Mouse (Mus musculus) gastrocnemius, adult 8-10 months (tissue): ENCODE data around the gene Zbp1. TPM values are rescaled to one million over a fixed set of nuclear protein-coding genes. Genes with fewer than 3 reads are reported as not detected.

ENCODE experiments used
- DNase-seq, 2 experiments: peaks; one replicate each; pipeline ENCODE4 v3.0.0; 2022; ENCODE audit warnings: low spot score in 2 of 2
- total RNA-seq, 4 experiments: library from RNA; stranded (reverse); gene quantifications; 2 replicates each; pipeline ENCODE4 v1.2.4; 2022

Zbp1 gene
- total RNA-seq, 4 experiments from 2014 or later = 0.54 TPM; not detected in 3

- peak in 1 of 2 experiments; percentile 2 for DNase-seq
Observed at GRCm38 (mm10) chr2:173217763-173218258, 912 bp downstream of the Zbp1 start.

DNA sequence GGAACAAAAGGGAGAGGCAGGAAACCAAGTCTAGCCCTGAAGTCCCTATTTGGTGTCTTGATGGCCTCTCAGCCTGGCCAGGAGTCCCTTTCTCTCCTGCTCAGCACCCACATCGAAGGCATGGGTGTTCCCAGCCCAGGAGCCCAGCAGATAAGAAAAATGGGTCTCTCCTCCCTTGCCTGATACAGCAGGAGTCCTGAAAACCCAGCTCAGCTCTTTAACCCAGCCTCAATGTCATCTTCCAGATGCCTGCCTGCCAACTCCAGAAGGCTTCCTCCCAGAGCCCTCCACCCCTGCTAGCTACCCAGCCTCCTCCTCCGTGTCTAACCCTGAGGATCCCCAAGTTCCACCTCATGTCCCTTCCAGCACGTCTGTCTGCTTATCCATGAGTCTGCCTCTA is 1.5 kb downstream of the Zbp1 start:
- DNase-seq = no peak

- peak in 1 of 2 experiments; percentile 1 for DNase-seq
Observed at GRCm38 (mm10) chr2:173216840-173217239, 1.9 kb downstream of the Zbp1 start.

DNA sequence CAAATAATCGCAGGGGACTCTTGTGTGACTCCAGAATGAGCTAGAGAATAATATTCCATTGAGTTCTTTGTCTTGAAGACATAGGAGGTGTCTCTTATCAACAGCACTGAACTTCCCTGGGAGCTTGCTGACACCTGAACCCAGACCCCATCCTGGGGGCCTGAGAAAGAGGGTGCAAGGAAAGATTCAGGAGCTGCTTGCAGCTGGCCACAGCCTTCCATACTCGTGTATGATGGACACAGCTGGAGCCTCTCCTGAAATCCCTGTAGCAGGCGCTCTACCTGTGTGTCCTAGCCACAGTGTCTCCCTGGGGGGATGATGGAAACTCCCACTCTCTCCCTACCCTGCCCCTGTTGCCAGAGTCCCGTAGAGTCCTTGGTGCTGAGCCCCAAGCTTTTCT is 6.5 kb downstream of the Zbp1 start:
- DNase-seq = no peak

- DNase-seq = no peak
Observed at GRCm38 (mm10) chr2:173209091-173209815, 9.5 kb downstream of the Zbp1 start.

GRCm38 (mm10) chr2:173207051-173207450 is 11.7 kb downstream of the Zbp1 start:
- no peak for DNase-seq

GRCm38 (mm10) chr2:173205563-173206099 is 13.1 kb downstream of the Zbp1 start:
- no peak for DNase-seq

- DNase-seq = no peak
Observed at GRCm38 (mm10) chr2:173204671-173205070, 14.1 kb downstream of the Zbp1 start.

- DNase-seq = no peak
Observed at GRCm38 (mm10) chr2:173203726-173204125, 15.0 kb downstream of the Zbp1 start.

DNA sequence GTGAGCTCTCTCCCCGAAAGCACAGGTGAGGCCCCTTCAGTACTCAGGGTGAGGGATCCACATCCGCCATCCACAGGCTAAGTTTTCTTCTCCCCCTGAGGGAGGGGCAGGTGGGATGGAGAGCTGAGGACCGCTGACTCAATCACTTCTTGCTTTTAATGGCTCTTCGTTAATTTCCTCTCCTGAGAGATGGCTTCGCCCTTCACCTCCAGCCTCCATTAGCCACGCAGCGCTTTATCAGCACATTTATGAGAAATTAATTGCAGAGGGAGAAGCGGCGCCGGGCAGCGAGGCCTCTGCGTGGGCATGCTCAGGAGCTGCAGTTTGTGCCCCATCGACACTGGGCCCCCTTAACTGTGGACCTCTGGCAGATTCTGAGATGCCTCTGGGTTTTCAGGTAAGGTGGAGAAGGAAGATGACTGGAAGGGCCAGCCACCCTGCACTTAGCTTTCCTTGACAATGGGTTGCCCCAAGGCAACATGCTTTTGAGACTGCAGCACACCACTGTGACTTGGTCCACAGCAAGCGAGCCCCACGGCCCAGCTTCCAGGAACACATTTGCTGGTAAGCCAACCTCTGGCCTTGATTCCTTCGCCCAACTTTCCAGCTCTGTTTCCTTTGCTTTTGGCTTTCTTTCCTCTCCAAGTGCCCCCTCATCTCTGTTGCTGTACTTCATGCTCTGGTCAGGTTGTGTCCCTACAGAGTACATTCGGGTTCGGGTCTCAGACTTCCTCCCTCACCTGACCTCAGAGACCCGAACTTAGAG is 15.6 kb downstream of the Zbp1 start:
- no peak for DNase-seq

DNA sequence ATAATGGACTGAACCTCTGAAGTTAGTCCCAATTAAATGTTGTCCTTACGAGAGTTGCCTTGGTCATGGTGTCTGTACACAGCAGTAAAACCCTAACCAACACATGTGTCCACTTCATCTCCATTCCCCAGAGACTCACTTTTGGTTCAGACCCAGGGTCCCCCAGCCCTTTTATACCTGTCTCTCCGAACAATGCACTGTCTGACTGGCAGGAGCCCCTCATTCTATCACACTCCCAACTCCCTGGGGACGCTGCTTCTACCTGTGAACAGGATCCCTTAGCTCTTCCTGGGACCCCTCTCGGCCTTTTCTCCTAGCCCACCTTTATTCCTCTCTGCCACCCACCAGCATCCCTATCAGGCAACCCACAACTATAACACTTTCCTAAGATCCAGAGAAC is 23.9 kb downstream of the Zbp1 start:
- DNase-seq = no peak

DNA sequence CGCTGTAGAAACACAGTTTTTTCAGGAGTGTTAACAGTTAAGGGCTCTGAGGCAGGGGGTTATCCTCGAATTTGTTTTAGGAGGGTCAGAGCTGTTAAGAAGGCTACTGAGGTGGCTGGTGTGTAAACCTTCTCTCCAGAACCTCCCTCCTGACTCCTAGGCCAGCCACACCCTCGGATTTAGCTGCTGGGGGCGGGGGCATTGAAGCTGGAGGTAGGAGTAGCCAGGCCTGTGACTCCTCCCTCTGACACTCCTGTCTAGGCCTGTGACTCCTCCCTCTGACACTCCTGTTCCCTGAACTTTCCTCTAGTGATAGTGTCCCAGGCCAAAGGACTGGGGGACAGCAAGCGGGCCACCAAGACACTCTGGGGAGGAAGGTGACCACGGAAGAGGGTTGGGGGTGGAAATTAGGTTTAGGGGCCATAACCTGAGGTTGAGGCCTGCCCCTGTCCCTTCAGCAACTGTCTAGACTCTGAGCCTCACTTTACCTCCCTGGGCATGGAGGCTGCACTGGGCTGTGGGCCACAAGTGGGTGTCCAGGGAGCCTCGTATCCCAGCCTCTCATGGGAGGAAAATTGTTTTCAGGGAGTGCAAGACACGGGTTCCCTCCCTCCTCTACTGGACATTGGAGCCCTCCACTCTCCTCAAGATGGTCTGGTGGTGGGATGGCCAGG is 31.4 kb downstream of the Zbp1 start:
- DNase-seq = no peak

DNA sequence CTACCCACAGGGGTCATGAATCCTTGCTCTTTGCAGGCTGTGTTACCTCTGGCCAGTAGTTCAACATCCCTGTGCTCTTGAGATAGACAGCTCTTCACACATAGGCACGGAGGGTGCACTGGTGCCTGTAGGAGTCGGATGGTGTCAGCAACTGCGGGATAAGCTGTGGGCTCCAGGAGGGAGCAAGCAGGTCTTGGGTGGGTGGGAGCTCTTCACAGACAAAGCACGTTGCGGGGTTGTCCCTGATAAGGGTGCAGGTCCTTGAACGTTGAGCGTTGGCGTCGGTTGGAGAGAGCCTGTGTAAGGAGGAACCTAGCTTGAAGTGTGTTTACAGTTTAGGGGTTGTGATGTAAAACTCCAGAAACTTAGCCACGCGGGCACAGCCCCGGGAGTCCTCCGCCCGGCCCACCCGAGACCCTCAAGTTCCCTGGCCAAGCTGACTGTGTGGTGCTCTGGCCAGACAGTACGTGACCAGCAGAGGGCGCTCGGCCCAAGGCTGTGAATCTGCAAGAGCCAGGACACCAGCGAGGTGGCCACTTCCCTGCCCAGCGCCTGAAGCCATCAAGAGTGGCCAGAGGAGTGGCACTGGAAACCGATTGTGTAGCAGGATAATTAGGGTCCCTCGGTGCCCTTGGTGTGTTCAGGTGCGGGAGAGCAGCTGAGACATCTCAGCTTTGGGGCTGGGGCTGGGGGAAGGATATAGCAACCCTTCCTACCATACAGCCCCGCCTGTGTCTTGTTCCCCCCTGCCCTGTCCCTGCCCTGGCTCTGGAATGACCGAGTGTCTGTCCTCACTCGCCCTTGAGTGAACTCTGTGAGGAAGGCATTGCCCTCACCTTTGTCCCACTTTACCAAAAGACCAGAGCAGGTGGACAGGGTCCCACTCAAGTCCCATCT is 32.4 kb downstream of the Zbp1 start:
- DNase-seq = peak; percentile 63 to 75

DNA sequence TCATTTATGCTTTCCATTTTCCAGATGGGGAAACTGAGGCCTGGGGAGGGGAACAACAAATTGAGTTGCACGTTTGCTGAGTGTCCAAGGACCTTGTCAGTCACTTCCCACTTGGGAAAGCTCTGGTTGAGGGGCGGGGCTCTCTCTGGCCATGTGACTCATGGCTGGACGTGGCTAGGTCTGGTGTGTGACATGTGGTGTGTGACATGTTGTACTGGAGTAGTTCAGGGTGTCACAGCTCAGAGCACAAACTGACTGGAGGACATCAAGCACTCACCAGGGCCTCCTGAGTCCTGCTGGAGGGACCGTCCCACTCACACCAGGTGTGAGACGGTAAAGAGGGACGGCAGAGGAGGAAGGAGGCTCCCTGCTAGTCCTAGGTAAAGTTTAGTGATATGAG is 33.4 kb downstream of the Zbp1 start:
- DNase-seq = peak in 1 of 2 experiments; percentile 2

DNA sequence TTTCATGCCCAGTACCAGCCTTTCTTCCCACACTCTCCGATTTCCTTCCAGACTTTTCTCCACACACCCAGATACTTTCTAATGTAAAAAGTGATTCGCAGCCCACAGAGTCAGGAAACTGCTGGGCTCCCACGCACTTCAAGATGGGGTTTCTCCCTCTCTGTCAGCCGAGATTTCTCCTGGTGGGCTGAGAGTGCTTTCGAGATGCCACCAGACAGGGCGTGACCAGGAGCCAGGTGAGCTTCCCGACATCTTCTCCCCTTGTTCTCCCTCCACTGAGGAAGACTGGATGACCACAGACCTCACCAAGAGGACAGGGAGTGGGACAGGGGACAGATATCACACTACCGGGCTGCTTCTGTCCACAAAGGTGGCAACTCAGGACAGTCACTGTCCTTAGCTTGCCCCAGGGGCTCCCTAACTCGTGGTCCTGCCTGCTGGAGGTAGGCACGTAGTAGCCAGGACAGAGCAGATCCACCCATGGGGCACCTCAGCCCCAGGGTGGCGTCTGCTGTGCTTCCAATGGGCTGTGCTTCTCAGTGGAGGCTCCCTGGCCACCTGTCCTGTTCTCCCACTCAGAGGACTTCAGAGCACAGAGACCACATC is 34.1 kb downstream of the Zbp1 start:
- peak in 1 of 2 experiments; percentile 2 for DNase-seq

DNA sequence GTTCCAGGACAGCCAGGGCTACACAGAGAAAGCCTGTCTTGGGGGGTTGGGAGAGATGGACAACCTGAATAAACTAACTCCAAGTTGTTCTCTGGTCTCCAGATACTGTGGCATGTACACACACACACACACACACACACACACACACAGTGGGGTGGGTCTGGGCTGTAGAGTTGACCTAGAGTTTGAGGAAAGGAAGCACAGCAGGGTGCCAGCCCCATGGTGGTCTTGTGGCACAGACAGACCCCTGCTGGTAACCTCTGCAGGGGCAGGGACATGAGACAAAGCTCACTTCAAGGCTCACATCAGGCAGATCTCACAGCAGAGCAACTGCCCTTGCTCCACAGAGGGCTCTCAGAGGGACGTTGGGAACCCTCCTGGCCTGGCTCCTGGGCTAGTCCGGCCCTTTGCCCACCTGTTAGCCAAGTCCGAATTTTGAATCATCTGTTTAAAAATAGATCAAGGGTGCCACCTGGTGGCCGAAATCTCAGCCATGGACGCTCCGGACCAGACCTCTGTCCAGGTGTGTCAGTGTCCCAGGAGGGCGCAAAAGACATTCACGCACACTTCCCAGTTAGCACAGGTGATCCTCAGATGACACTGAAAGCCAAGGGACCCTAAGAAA is 34.8 kb downstream of the Zbp1 start:
- peak in 1 of 2 experiments; percentile 36 for DNase-seq

GRCm38 (mm10) chr2:173183311-173183710 is 35.4 kb downstream of the Zbp1 start:
- peak in 1 of 2 experiments; percentile 2 for DNase-seq

- DNase-seq = peak in 1 of 2 experiments; percentile 2
Observed at GRCm38 (mm10) chr2:173182796-173183195, 35.9 kb downstream of the Zbp1 start.

- peak in 1 of 2 experiments; percentile 2 for DNase-seq
Observed at GRCm38 (mm10) chr2:173181901-173182300, 36.8 kb downstream of the Zbp1 start.

- no peak for DNase-seq
Observed at GRCm38 (mm10) chr2:173181486-173181885, 37.2 kb downstream of the Zbp1 start.
